Mouse (Mus musculus): Measurements from ENCODE around the gene Hal. TPM values are rescaled to one million over a fixed set of nuclear protein-coding genes. Genes with fewer than 3 reads are reported as not detected.

The Hal gene
- polyA plus RNA-seq, 1 experiment from 2014 or later = 0.14 TPM

DNA sequence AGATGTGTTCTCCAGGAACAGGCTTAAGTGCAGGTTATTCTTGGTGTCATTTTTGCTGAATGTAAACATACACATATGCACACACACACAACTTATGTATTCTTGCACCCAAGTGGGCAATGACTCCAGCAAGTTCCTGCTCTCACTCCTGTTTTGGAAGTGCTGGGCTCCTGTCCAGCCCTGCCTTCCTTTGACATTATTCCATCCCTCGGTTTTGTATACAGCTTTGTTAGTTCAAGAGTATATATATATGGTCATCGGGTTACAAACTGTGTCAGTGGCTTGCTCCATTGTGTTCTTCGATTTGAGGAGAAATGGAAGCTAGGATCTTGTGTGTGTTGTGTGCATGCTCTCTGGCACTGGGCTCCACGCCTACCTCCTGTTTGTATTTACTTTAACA, 29.6 kb downstream of the Hal start:
- H3K27ac ChIP-seq = no peak overlapping the region
- no peak overlapping the region for H3K9ac ChIP-seq
- no peaks in the 10 kb centered on the region for H3K9me3 ChIP-seq (replicated peaks)
- no peaks in the 10 kb centered on the region for H3K4me1 ChIP-seq
- no peaks in the 10 kb centered on the region for H3K36me3 ChIP-seq
- ATAC-seq (replicated peaks; ENCODE audit: low FRiP score) = no peak
- H3K4me3 ChIP-seq (replicated peaks) = no peak overlapping the region
- no peak overlapping the region for H3K4me2 ChIP-seq
- 84% methylated on average over 4 of the region's 4 CpGs for WGBS
- no peaks in the 10 kb centered on the region for H3K27me3 ChIP-seq

DNA sequence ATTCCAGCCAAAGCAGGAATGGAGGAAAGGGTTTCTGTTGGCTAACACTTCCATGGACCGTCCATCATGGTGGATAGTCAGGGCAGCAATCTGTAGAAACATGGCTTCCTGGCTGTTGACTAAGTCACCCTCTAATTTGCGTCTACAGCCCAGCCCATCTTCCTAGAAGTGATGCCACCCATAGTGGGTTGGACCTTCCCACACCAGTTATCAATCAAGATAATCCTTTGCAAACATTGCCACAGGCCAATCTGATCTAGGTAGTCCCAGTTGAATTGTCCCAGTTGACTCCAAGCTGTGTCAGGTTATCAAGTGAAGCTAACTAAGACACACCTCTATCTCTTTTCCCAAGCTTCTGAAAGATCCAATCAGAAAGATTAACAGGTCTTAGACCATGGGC, 30.1 kb downstream of the Hal start:
- H3K36me3 ChIP-seq = no peaks in the 10 kb centered on the region
- H3K9ac ChIP-seq = no peak overlapping the region
- 88% methylated on average over 2 of the region's 2 CpGs for WGBS
- no peak overlapping the region for H3K4me3 ChIP-seq (replicated peaks)
- H3K27me3 ChIP-seq = no peaks in the 10 kb centered on the region
- no peak overlapping the region for H3K27ac ChIP-seq
- no peaks in the 10 kb centered on the region for H3K4me1 ChIP-seq
- no peak overlapping the region for H3K4me2 ChIP-seq
- H3K9me3 ChIP-seq (replicated peaks) = no peaks in the 10 kb centered on the region
- no peak for ATAC-seq (replicated peaks; ENCODE audit: low FRiP score)

DNA sequence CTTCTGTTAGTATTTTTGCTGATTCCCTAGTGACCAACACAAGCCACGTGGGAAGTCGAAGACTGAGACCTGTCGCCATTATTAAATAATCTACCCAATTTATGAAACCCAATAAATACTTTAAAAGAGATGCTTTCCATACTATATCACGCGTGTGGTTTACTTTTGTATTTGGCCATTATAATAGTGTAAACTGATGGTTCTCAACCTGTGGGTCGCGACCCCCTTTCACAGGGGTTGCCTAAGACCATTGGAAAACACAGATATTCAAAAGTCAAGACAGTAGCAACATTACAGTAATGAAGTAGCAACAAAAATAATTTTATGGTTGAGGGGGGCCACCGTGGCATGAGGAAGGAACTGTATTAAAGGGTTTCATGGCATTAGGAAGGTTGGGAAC, 30.6 kb downstream of the Hal start:
- Histone ChIP-seq H3K27me3 (no peaks in the 10 kb centered on the region), H3K27ac (no peak overlapping the region), H3K9me3 (replicated peaks) (no peaks in the 10 kb centered on the region), H3K4me2 (no peak overlapping the region), H3K4me1 (no peaks in the 10 kb centered on the region), H3K9ac (no peak overlapping the region), H3K36me3 (no peaks in the 10 kb centered on the region), H3K4me3 (replicated peaks) (no peak overlapping the region)
- ATAC-seq (replicated peaks; ENCODE audit: low FRiP score) = no peak
- WGBS = 93% methylated on average over 8 of the region's 8 CpGs

- no peak overlapping the region for H3K4me2 ChIP-seq
- H3K4me3 ChIP-seq (replicated peaks) = no peak overlapping the region
- 79% methylated on average over 5 of the region's 5 CpGs for WGBS
- H3K27me3 ChIP-seq = no peaks in the 10 kb centered on the region
- H3K9ac ChIP-seq = no peak overlapping the region
- H3K9me3 ChIP-seq (replicated peaks) = no peaks in the 10 kb centered on the region
- H3K27ac ChIP-seq = no peak overlapping the region
- no peaks in the 10 kb centered on the region for H3K4me1 ChIP-seq
- no peaks in the 10 kb centered on the region for H3K36me3 ChIP-seq
- ATAC-seq (replicated peaks; ENCODE audit: low FRiP score) = no peak
These were observed 31.2 kb downstream of the Hal start for GRCm38 (mm10) chr10:93519756-93520155.

DNA sequence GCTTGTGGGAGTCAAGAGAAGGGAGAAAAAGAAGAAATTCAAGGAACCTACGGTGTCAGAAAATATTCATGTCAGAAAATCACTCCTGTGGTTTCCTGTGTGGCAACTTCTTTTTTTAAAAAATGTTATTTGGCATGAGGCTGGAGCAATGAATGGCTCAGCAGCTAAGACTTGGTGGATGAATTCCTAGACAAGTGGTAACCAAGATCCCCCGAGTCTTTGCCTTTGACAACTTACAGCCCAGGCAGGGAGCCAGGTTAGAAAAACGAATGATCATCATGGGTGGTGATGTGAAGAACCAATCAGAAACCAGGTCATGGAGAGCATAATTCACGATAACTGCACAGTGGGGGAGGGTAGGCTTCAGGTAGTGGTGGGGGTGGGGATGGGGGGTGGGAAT, 32.4 kb downstream of the Hal start:
- H3K27me3 ChIP-seq = no peaks in the 10 kb centered on the region
- ATAC-seq (replicated peaks; ENCODE audit: low FRiP score) = no peak

DNA sequence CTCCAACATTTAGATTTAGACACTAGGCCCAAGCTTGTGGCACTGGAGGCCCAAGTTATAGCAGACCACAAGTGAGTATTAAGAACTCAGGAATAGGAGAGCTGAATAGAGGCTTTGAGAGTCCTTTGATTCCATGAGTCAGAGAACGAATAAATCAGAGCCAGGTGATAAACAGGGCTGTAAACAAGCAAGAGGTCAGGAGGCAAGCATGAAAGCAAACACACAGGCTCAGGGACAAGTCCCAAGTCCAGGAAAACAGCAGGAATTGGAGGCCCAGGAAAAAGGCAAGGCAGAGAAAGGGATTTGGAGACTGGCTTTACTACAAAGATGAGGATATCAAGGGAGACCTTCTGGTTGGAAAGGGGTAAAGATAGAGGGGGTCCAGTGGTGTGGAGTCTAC, 36.8 kb downstream of the Hal start:
- H3K4me1 ChIP-seq = no peaks in the 10 kb centered on the region
- no peak overlapping the region for H3K4me2 ChIP-seq
- no peak overlapping the region for H3K9ac ChIP-seq
- H3K9me3 ChIP-seq (replicated peaks) = no peaks in the 10 kb centered on the region
- WGBS = 75% methylated on average over 1 of the region's 1 CpGs
- H3K27ac ChIP-seq = no peak overlapping the region
- no peaks in the 10 kb centered on the region for H3K36me3 ChIP-seq
- no peak overlapping the region for H3K4me3 ChIP-seq (replicated peaks)
- no peak for ATAC-seq (replicated peaks; ENCODE audit: low FRiP score)
- H3K27me3 ChIP-seq = no peaks in the 10 kb centered on the region

More for the DNA sequence above, 32.4 kb downstream of the Hal start:
- no peak overlapping the region for H3K4me3 ChIP-seq (replicated peaks)
- H3K9me3 ChIP-seq (replicated peaks) = no peaks in the 10 kb centered on the region
- H3K4me1 ChIP-seq = no peaks in the 10 kb centered on the region
- WGBS = 70% methylated on average over 4 of the region's 4 CpGs
- no peaks in the 10 kb centered on the region for H3K36me3 ChIP-seq
- H3K27ac ChIP-seq = no peak overlapping the region
- no peak overlapping the region for H3K9ac ChIP-seq
- H3K4me2 ChIP-seq = no peak overlapping the region

DNA sequence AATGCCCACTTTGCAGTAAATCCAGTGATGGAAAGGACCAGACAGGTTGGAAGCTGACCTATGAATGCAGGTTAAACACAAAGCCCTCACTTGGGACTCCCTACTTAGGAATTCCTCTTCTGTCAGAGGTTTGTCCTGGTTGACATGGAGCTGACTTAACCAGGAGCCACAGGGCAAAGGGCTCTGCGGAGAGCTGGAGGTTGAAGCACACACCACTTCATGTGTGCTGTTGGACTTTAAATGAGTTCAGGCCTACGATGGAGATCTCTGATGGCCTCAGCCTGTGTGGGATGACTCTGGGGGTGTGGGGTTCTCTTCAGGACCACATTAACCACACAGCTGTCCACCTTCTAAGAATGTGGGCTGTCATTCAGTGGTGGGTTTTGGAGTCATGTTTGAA, 49.7 kb downstream of the Hal start:
- peaks cover 27% of the 10 kb centered on the region for H3K27me3 ChIP-seq
- ATAC-seq (replicated peaks; ENCODE audit: low FRiP score) = no peak
- 61% methylated on average over 2 of the region's 2 CpGs for whole genome bisulfite sequencing

GRCm38 (mm10) chr10:93538818-93539217, 50.2 kb downstream of the Hal start:
- no peak overlapping the region for H3K9ac ChIP-seq
- 0 out of 2 replicates have a peak, but pooled peaks have one; percentile 18 for ATAC-seq (replicated peaks; ENCODE audit: low FRiP score)
- no peaks in the 10 kb centered on the region for H3K36me3 ChIP-seq
- H3K4me1 ChIP-seq = peaks cover 23% of the 10 kb centered on the region
- H3K9me3 ChIP-seq (replicated peaks) = no peaks in the 10 kb centered on the region
- H3K4me2 ChIP-seq = no peak overlapping the region
- whole genome bisulfite sequencing = 23% methylated on average over 6 of the region's 6 CpGs
- H3K27me3 ChIP-seq = peaks cover 27% of the 10 kb centered on the region
- no peak overlapping the region for H3K27ac ChIP-seq
- no peak overlapping the region for H3K4me3 ChIP-seq (replicated peaks)

More for the DNA sequence above, 49.7 kb downstream of the Hal start:
- H3K4me1 ChIP-seq = peaks cover 23% of the 10 kb centered on the region
- H3K27ac ChIP-seq = 0 out of 2 replicates have a peak overlapping the region, but pooled peaks have one; percentile 32
- H3K4me3 ChIP-seq (replicated peaks) = no peak overlapping the region
- H3K9me3 ChIP-seq (replicated peaks) = no peaks in the 10 kb centered on the region
- H3K9ac ChIP-seq = no peak overlapping the region
- no peak overlapping the region for H3K4me2 ChIP-seq
- H3K36me3 ChIP-seq = no peaks in the 10 kb centered on the region

DNA sequence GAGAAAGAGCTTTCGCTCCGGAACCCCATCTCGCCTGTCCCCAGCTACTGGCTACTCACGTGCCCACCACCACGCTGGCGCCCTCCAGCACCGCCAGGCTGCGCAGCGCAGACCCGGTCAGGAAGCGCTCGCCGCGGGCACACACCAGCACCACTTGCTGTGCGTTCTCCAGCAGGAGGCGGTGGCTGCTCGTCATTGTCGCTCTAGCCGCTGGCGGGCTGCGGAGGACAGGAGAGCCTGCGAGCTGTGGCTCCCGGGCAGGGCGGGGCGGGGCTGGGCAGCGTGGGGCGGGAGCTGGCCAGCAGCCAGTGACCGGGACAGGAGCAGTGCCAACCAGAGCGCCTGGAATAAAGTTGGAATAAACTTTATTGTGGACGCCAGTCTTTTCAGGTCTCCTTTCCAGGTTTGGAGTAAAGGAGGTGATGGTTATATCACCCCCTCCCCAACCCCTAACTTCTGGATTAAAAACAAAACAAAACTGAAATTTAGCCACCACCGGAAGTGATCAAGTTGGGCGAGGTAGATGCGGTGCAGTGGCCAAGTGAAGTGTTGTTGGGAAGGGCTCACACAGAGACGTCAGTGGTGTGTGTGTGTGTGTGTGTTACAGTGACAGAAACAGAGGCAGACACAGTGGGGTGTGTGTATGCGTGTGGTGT, 51.3 kb downstream of the Hal start, which contains the start of gene Amdhd1:
TSS of gene Amdhd1 (minus strand) at position 259 of the 656 bp plus-strand sequence.
- Histone ChIP-seq H3K36me3 (no peaks in the 10 kb centered on the region), H3K27ac (no peak within 1 kb of the TSS)
- 3% methylated on average over 35 of the region's 35 CpGs for WGBS

DNA sequence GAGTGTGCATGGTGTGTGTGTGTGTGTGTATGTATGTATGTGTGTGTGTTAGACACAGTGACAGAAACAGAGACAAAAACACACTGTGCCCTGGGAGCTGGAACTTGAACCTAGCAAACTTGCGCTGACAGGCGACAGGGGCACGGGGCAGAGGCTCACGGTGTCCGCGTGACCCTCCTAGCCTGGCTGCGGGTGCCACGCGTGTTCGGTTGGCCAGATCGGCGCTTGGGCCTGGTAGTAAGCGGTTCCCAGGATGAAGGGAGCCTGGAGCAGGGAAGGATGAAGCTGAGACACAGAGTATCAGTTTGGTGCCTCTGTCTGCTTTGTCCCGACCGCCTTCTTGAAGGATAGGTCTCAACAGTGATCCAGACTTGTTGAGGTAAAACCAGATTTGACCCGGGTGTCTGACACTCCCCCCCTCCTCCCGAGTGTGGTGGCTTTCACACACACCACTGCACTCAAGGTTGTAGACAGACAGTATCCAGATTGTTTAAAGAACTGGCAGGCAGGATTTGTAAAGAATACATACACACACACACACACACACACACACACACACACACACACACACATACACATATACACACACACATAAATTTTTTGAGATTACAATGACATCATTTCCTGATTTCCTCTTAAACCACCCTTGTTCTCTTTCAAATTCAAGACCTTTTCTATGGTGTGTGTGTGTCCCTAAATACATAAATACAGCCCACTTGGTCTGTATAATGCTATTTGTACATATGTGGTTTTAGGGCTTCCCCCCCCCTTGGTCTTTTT, 52.1 kb downstream of the Hal start, which contains the start of gene Ccdc38:
TSS of gene Ccdc38 (plus strand) at position 202 of the 780 bp plus-strand sequence.
- no peaks in the 10 kb centered on the region for H3K36me3 ChIP-seq
- 67% methylated on average over 17 of the region's 17 CpGs for WGBS
- H3K27me3 ChIP-seq = peaks cover 15% of the 10 kb centered on the region
- peaks cover 18% of the 10 kb centered on the region for H3K4me1 ChIP-seq
- peak within 1 kb of the TSS; percentile 73 for H3K4me2 ChIP-seq
- peak within 1 kb of the TSS; percentile 24; the same call in 1 of the 2 replicates for H3K9ac ChIP-seq
- H3K4me3 ChIP-seq (replicated peaks) = peak within 1 kb of the TSS; percentile 44
- peak; percentile 43 for ATAC-seq (replicated peaks; ENCODE audit: low FRiP score)
- H3K9me3 ChIP-seq (replicated peaks) = no peaks in the 10 kb centered on the region
- H3K27ac ChIP-seq = no peak within 1 kb of the TSS

More for the DNA sequence above, 51.3 kb downstream of the Hal start, which contains the start of gene Amdhd1:
- Histone ChIP-seq H3K4me3 (replicated peaks) (peak within 1 kb of the TSS; percentile 44), H3K9ac (peak within 1 kb of the TSS; percentile 24; the same call in 1 of the 2 replicates), H3K4me2 (peak within 1 kb of the TSS; percentile 73), H3K27me3 (peaks cover 22% of the 10 kb centered on the region), H3K4me1 (peaks cover 18% of the 10 kb centered on the region), H3K9me3 (replicated peaks) (no peaks in the 10 kb centered on the region)
- peak; percentile 93 for ATAC-seq (replicated peaks; ENCODE audit: low FRiP score)

- no peak for ATAC-seq (replicated peaks; ENCODE audit: low FRiP score)
- 56% methylated on average over 1 of the region's 1 CpGs for WGBS
- peaks cover 18% of the 10 kb centered on the region for H3K4me1 ChIP-seq
These were observed 53.0 kb downstream of the Hal start for GRCm38 (mm10) chr10:93541585-93541984.

DNA sequence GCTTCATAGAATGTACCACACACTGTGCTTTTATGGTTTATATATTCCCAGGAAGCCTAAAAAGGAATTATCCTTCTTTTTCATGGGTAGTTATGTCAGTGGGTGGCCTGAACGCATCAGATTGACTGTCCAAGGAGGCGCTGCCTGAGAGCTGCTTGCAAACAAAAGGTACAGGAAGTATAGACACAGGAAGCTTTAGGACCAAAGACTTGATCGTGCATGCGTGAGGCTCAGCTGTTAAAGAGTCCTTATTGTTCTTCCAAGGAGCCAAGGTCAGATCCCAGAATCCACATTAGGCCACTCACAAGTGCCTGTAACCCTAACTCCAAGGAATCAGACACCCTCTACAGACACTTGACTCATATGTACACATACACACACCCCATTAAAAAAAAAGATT, 53.8 kb downstream of the Hal start:
- WGBS = 59% methylated on average over 4 of the region's 4 CpGs

More at GRCm38 (mm10) chr10:93541585-93541984, 53.0 kb downstream of the Hal start:
- H3K4me3 ChIP-seq (replicated peaks) = no peak overlapping the region
- H3K4me2 ChIP-seq = no peak overlapping the region
- H3K36me3 ChIP-seq = no peaks in the 10 kb centered on the region
- no peak overlapping the region for H3K9ac ChIP-seq
- H3K27me3 ChIP-seq = peaks cover 10% of the 10 kb centered on the region; the same call in 1 of the 2 replicates
- no peak overlapping the region for H3K27ac ChIP-seq
- no peaks in the 10 kb centered on the region for H3K9me3 ChIP-seq (replicated peaks)

More for the DNA sequence above, 53.8 kb downstream of the Hal start:
- H3K9ac ChIP-seq = no peak overlapping the region
- no peak for ATAC-seq (replicated peaks; ENCODE audit: low FRiP score)
- no peak overlapping the region for H3K4me3 ChIP-seq (replicated peaks)
- no peak overlapping the region for H3K27ac ChIP-seq
- no peak overlapping the region for H3K4me2 ChIP-seq
- no peaks in the 10 kb centered on the region for H3K36me3 ChIP-seq
- peaks cover 18% of the 10 kb centered on the region for H3K4me1 ChIP-seq
- 0 out of 2 replicates have a peak, but pooled peaks cover 8% of the 10 kb centered on the region for H3K27me3 ChIP-seq
- no peaks in the 10 kb centered on the region for H3K9me3 ChIP-seq (replicated peaks)
